Mouse (Mus musculus) cortical plate, adult 2 months (tissue): ENCODE measurements around the gene Olfr432.

ENCODE experiments used
- CTCF ChIP-seq: fragments of 200-500 bp; IDR thresholded peaks from 2 replicates; pipeline ENCODE4 v1.5.1; 2011; ENCODE audit warnings: mild to moderate bottlenecking, control low read depth, low read length; ENCODE audit not compliant: insufficient read depth; ENCODE audit errors: extremely low read depth
- POLR2A ChIP-seq: fragments of 200-500 bp; IDR thresholded peaks from 2 replicates; pipeline ENCODE4 v1.6.1; 2011; ENCODE audit warnings: mild to moderate bottlenecking, low read length, control low read depth; ENCODE audit not compliant: insufficient read depth; ENCODE audit errors: extremely low read depth

DNA sequence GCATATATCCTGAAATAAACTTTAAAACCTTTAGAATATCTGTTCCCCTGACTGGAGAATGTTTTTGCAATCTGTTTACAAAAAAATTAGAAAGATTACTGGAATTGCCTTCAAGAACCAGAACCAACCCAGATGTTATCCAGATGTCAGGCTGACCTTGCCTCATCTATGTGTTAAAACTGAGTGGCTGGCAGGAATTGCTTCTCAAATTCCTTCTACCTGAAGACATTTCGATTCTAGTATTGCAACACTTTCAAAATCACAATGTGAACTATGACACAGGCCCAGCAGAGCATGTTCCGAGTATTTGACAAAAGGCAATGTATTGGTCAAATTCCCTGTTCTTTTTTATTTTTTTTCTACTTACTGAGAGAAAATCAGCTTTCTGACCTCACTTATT lies 4.6 kb upstream of the Olfr432 start:
- TF ChIP-seq POLR2A, result no peak
- TF ChIP-seq CTCF, result no peak
